Mouse (Mus musculus) embryonic fibroblast, embryonic 13.5 days (primary cell): ENCODE measurements around the gene Nhs.

Experiments used
- CTCF ChIP-seq: IDR thresholded peaks from 2 replicates; pipeline ENCODE4 v1.5.1; 2011; ENCODE audit warnings: mild to moderate bottlenecking, control low read depth, low read length, moderate library complexity, borderline replicate concordance; ENCODE audit not compliant: insufficient read depth
- POLR2A ChIP-seq: IDR thresholded peaks from 2 replicates; pipeline ENCODE4 v1.6.1; 2011; ENCODE audit warnings: low read depth, mild to moderate bottlenecking, control low read depth, low read length, moderate library complexity

DNA sequence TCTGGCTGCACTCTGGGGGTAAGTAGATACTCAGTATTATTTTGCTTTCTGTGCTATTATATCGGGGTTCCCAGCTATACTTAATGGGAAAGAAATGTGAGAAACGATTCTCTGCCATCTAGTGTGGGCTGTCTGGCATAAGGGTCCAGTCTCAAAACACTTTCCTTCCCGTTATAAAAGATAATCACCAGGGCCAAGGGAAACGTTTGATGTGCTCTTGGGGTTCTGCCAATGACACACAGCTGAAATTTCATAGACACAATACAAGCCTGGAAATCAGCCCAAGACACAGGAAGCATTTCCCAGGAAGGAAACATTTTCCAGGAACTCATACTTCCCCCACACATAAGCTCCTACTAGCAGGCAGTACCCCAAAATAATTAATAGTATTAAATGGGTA is 61.2 kb downstream of the Nhs start:
- no peak for TF ChIP-seq CTCF
- no peak for TF ChIP-seq POLR2A
